23 mouse cellular contexts compared by ENCODE assay signal in genomic region chr10:23691291-23691690, GRCm38 (mm10).
"Had no signal": no experiment of that assay in that cellular context is flagged by ENCODE, and none has a peak within 500 bp of the region (broad histone marks: within the 10 kb centered on the region; RNA-seq: fewer than 3 reads in every experiment).

No protein-coding gene starts in this region.

- H3K27ac ChIP-seq: heart, embryonic 10.5 days; hindbrain, embryonic 13.5 days; hindbrain, embryonic 15.5 days; hindbrain, postnatal 0 days; kidney, embryonic 15.5 days; kidney, postnatal 0 days; layer of hippocampus, adult 2 months; left cerebral cortex, adult 2 months; limb, embryonic 10.5 days; limb, embryonic 12.5 days had no signal

- H3K4me1 ChIP-seq: heart, embryonic 10.5 days; hindbrain, embryonic 15.5 days; kidney, embryonic 15.5 days; limb, embryonic 10.5 days had no signal

- H3K36me3 ChIP-seq: heart, embryonic 10.5 days; heart, embryonic 12.5 days; hindbrain, embryonic 13.5 days; hindbrain, embryonic 15.5 days; kidney, embryonic 15.5 days; limb, embryonic 10.5 days; limb, embryonic 12.5 days had no signal

- H3K9me3 ChIP-seq: hindbrain, embryonic 13.5 days; hindbrain, embryonic 15.5 days; kidney, embryonic 15.5 days; limb, embryonic 10.5 days; limb, embryonic 12.5 days had no signal

- DNase-seq: forebrain, postnatal 0 days; gastrocnemius, postnatal 14 days; gastrocnemius, postnatal 36 days; heart, adult 18-20 months; heart, postnatal 10 days; kidney, adult 11 months; kidney, adult 2 months; kidney, adult 9 months; kidney, postnatal 25 days; kidney, postnatal 4 days; liver had no signal

- H3K4me2 ChIP-seq: heart, embryonic 12.5 days; hindbrain, embryonic 13.5 days; hindbrain, embryonic 15.5 days; kidney, embryonic 15.5 days; limb, embryonic 12.5 days had no signal

- H3K9ac ChIP-seq: forebrain, postnatal 0 days; heart, embryonic 12.5 days; hindbrain, embryonic 13.5 days; hindbrain, embryonic 15.5 days; kidney, embryonic 15.5 days; limb, embryonic 12.5 days had no signal

- H3K27me3 ChIP-seq: heart, embryonic 12.5 days; hindbrain, embryonic 13.5 days; hindbrain, embryonic 15.5 days; kidney, embryonic 15.5 days; limb, embryonic 12.5 days had no signal

- H3K4me3 ChIP-seq: heart, embryonic 10.5 days; heart, embryonic 12.5 days; hindbrain, embryonic 13.5 days; hindbrain, embryonic 15.5 days; kidney, embryonic 15.5 days; layer of hippocampus, adult 2 months; left cerebral cortex, adult 2 months; limb, embryonic 10.5 days; limb, embryonic 12.5 days had no signal

- ATAC-seq: forebrain, postnatal 0 days; hindbrain, postnatal 0 days; intestine, embryonic 16.5 days had no signal
